Mouse (Mus musculus) liver, embryonic 13.5 days (tissue): Measurements from ENCODE around the gene Gm13288. TPM values are rescaled to one million over a fixed set of nuclear protein-coding genes. Genes with fewer than 3 reads are reported as not detected.
"Not testable (repeated sequence)": the region's sequence is repeated elsewhere in the genome, so short reads cannot be mapped to it uniquely, and the experiment has no call there.

ENCODE experiments used
- ATAC-seq: fragments of 200-750 bp; cut with Nextera tagmentation; 2 replicates; pipeline ENCODE4 v1.8.0; 2017; ENCODE audit warnings: low read depth, mild to moderate bottlenecking, moderate number of reproducible peaks, moderate library complexity
- DNase-seq: peaks from one replicate; pipeline ENCODE4 v3.0.0; 2022
- H3K27ac ChIP-seq: fragments of 300-500 bp; sonication (generic); 2 replicates; pipeline ENCODE4 v1.5.1; 2015; ENCODE audit warnings: moderate library complexity, mild to moderate bottlenecking, inconsistent platforms
- H3K27me3 ChIP-seq: fragments of 300-500 bp; sonication (generic); 2 replicates; pipeline ENCODE4 v1.6.1; 2015; ENCODE audit warnings: mild to moderate bottlenecking, inconsistent platforms
- H3K36me3 ChIP-seq: fragments of 300-500 bp; sonication (generic); 2 replicates; pipeline ENCODE4 v1.6.1; 2015; ENCODE audit warnings: mild to moderate bottlenecking, inconsistent platforms
- H3K4me1 ChIP-seq: fragments of 300-500 bp; sonication (generic); replicated peaks from 2 replicates; pipeline ENCODE4 v1.6.1; 2015; ENCODE audit warnings: inconsistent platforms
- H3K4me2 ChIP-seq: fragments of 300-500 bp; sonication (generic); 2 replicates; pipeline ENCODE4 v1.6.1; 2015; ENCODE audit warnings: inconsistent platforms, mild to moderate bottlenecking, moderate library complexity
- H3K4me3 ChIP-seq: fragments of 300-500 bp; sonication (generic); replicated peaks from 2 replicates; pipeline ENCODE4 v1.5.1; 2015; ENCODE audit warnings: mild to moderate bottlenecking, inconsistent platforms
- H3K9ac ChIP-seq: fragments of 300-500 bp; sonication (generic); 2 replicates; pipeline ENCODE4 v1.6.1; 2015; ENCODE audit warnings: mild to moderate bottlenecking, inconsistent platforms
- H3K9me3 ChIP-seq: fragments of 300-500 bp; sonication (generic); replicated peaks from 2 replicates; pipeline ENCODE4 v1.6.1; 2016; ENCODE audit warnings: inconsistent platforms
- WGBS: fragments of 180-500 bp; shearing (Covaris S2); methylation state at CpG from one replicate; pipeline ENCODE4 v1.1.7; 2015; ENCODE audit not compliant: insufficient replicate concordance; 5-methylcytosine and 5-hydroxymethylcytosine counted together
- polyA plus RNA-seq: library from polyadenylated mRNA; unstranded; fragments of >200 nt; fragmentation: Nextera tagmentation; extraction: Ambion mirVana; gene quantifications from 2 replicates; pipeline ENCODE4 v1.2.1, GENCODE M21; 2015

Gene Gm13288
- not detected in 2 replicates for polyA plus RNA-seq

DNA sequence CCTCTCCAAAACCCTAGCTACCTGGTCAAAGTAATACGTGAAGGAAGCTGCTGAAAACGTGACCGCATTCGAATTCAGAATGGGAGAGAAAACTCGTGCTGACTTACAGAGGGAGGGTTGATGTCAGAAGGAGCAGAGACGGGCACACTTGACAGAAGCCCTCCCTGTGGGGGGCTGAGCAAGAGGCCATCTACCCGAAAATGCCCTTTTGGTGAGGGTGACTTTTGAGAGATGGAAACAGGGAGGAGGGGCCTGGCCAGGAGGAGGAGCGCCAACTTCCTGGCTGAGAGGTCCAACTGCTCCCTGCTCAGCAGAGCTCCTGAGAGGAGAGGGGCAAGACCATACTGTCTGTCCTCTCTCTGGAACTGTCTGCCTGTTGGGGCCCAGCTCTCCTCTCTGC lies at the start of gene Gm13288:
Gm13288 (plus strand) TSS at position 301 of the 400 bp plus-strand sequence.
- WGBS, result no CpG with 5 or more reads among the region's 8 CpGs

DNA sequence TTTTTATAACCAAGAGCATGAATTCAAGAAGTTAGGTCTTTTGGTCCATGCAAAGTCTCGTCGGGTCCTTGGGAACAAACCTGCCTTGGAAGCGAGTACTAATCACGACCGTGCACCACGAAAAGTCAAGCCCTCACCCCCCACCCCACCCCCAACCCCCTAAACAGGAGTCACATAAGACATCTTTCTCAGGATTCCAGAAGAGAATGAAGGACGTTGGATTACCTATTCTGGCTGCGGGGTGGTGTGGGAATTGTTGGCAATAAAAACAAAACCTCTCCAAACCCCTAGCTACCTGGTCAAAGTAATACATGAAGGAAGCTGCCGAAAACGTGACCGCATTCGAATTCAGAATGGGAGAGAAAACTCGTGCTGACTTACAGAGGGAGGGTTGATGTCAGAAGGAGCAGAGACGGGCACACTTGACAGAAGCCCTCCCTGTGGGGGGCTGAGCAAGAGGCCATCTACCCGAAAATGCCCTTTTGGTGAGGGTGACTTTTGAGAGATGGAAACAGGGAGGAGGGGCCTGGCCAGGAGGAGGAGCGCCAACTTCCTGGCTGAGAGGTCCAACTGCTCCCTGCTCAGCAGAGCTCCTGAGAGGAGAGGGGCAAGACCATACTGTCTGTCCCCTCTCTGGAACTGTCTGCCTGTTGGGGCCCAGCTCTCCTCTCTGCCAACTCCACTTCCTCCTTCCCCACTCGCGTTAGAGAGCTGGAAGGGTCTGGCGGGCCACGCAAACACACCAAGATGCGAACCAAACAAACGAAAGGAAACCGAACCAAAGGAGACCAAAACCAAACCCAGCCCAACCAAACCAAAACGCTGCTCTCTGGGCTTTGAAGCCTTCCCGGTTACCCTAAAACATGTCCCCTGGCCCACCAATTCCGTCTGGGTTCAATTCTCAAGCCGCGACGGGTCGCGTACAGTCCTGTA lies 48.5 kb upstream of the Gm13288 start:
- WGBS, result 9% methylated on average over 29 of the region's 31 CpGs
- H3K9me3 ChIP-seq, H3K27me3 ChIP-seq, DNase-seq, ATAC-seq, H3K4me1 ChIP-seq, H3K36me3 ChIP-seq: not testable (repeated sequence)
- H3K4me3 ChIP-seq, result peak overlapping the region; percentile 65
- H3K4me2 ChIP-seq, result peak overlapping the region; percentile 73
- peak overlapping the region; percentile 84 for H3K27ac ChIP-seq
- H3K9ac ChIP-seq, result peak overlapping the region; percentile 68

More for the DNA sequence above, at the start of gene Gm13288:
- not testable (repeated sequence) for H3K9ac ChIP-seq, H3K4me3 ChIP-seq, DNase-seq, H3K27ac ChIP-seq, H3K36me3 ChIP-seq, H3K4me1 ChIP-seq, H3K9me3 ChIP-seq, ATAC-seq
- Histone ChIP-seq H3K27me3 (peaks cover 12% of the 10 kb centered on the region; the same call in 1 of the 2 replicates), H3K4me2 (peak within 1 kb of the TSS; percentile 42; the same call in 1 of the 2 replicates)

DNA sequence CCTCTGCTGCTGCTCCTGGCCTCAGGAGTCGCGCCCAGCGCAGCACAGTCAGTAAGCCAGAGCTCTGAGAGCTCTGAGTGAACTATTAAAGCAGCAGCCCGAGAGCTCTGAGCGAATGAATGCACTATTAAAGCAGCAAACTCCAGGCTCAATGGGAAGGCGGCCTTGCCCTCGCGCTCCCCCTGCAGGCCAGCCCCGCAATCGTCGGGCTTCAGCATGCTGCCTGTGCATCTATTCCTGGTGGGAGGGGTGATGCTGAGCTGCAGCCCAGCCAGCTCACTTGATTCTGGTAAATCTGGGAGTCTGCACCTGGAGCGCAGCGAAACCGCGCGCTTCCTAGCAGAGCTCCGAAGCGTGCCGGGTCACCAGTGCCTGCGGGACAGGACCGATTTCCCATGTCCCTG lies 47.7 kb upstream of the Gm13288 start:
- Histone ChIP-seq H3K4me3 (peak overlapping the region; percentile 65), H3K9ac (peak overlapping the region; percentile 68), H3K4me2 (peak overlapping the region; percentile 73), H3K27ac (peak overlapping the region; percentile 84)
- not testable (repeated sequence) for H3K36me3 ChIP-seq, H3K27me3 ChIP-seq, H3K4me1 ChIP-seq, H3K9me3 ChIP-seq, DNase-seq
- peak; percentile 100 for ATAC-seq
- WGBS, result under 1% methylated on average over 21 of the region's 21 CpGs

DNA sequence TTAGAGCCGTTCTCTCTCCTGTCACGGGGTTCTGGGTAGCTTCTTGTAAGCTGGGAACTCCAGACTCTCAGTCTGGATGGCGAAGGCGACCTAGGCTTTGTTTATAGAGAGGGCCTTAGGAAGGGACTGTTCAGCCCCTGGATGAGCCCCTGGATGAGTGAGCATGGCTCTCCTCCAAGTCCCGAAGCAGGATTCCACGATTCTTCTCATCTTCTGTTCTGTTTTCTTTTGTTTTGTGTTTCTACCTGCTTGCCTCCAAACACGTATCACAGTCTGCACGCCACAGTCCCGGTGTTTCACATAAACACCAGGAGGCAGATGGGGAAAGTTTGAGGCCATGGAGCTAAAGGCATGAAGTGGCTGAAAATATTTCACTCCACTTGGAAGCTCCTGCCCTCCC lies 46.6 kb upstream of the Gm13288 start:
- ATAC-seq, H3K27me3 ChIP-seq, H3K27ac ChIP-seq, H3K9me3 ChIP-seq, H3K4me3 ChIP-seq, H3K36me3 ChIP-seq, DNase-seq, H3K4me2 ChIP-seq, H3K4me1 ChIP-seq, H3K9ac ChIP-seq: not testable (repeated sequence)
- 74% methylated on average over 9 of the region's 9 CpGs for WGBS

DNA sequence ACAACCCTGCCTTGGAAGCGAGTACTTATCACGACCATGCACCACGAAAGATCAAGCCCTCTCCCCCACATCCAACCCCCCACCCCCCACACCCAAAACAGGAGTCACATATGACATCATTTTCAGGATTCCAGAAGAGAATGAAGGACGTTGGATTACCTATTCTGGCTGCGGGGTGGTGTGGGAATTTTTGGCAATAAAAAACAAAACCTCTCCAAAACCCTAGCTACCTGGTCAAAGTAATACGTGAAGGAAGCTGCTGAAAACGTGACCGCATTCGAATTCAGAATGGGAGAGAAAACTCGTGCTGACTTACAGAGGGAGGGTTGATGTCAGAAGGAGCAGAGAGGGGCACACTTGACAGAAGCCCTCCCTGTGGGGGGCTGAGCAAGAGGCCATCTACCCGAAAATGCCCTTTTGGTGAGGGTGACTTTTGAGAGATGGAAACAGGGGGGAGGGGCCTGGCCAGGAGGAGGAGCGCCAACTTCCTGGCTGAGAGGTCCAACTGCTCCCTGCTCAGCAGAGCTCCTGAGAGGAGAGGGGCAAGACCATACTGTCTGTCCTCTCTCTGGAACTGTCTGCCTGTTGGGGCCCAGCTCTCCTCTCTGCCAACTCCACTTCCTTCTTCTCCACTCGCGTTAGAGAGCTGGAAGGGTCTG lies 45.6 kb upstream of the Gm13288 start, which contains the start of gene Gm13283:
Gm13283 (plus strand) TSS at position 510 of the 659 bp plus-strand sequence.
- not testable (repeated sequence) for H3K36me3 ChIP-seq, H3K27me3 ChIP-seq, H3K4me1 ChIP-seq, ATAC-seq, H3K9me3 ChIP-seq
- peak within 1 kb of the TSS; percentile 59 for H3K4me2 ChIP-seq
- H3K27ac ChIP-seq, result peak within 1 kb of the TSS; percentile 23; the same call in 1 of the 2 replicates
- WGBS, result 13% methylated on average over 11 of the region's 14 CpGs
- peak; percentile 10 for DNase-seq
- H3K4me3 ChIP-seq, result peak within 1 kb of the TSS; percentile 43
- H3K9ac ChIP-seq, result 0 out of 2 replicates have a peak within 1 kb of the TSS, but pooled peaks have one; percentile 17

DNA sequence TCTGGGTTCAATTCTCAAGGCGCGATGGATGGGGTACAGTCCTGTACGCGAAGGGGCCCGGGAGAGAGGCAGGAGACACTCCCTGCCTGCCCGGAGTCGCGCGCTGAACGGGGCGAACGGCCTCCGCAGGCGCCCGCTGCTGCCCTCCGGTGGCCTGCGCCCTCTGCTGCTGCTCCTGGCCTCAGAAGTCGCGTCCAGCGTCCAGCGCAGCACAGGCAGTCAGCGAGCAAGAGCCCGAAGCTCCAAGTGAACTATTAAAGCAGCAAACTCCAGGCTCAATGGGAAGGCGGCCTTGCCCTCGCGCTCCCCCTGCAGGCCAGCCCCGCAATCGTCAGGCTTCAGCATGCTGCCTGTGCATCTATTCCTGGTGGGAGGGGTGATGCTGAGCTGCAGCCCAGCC lies 44.9 kb upstream of the Gm13288 start:
- H3K4me1 ChIP-seq, H3K9me3 ChIP-seq, ATAC-seq, H3K36me3 ChIP-seq, DNase-seq, H3K27me3 ChIP-seq: not testable (repeated sequence)
- WGBS, result under 1% methylated on average over 26 of the region's 28 CpGs
- Histone ChIP-seq H3K27ac (peak overlapping the region; percentile 23; the same call in 1 of the 2 replicates), H3K4me3 (peak overlapping the region; percentile 43), H3K9ac (0 out of 2 replicates have a peak overlapping the region, but pooled peaks have one; percentile 17), H3K4me2 (peak overlapping the region; percentile 59)

DNA sequence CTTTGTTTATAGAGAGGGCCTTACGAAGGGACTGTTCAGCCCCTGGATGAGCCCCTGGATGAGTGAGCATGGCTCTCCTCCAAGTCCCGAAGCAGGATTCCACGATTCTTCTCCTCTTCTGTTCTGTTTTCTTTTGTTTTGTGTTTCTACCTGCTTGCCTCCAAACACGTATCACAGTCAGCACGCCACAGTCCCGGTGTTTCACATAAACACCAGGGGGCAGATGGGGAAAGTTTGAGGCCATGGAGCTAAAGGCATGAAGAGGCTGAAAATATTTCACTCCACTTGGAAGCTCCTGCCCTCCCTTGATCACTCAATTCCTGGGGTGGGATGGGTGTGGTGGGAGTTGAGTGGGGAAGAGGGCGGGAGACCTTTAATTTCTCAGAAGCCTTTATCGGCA lies 43.6 kb upstream of the Gm13288 start:
- H3K9me3 ChIP-seq, DNase-seq, H3K27ac ChIP-seq, H3K4me1 ChIP-seq, H3K27me3 ChIP-seq, ATAC-seq, H3K36me3 ChIP-seq, H3K9ac ChIP-seq, H3K4me3 ChIP-seq, H3K4me2 ChIP-seq: not testable (repeated sequence)
- WGBS, result 57% methylated on average over 6 of the region's 8 CpGs

DNA sequence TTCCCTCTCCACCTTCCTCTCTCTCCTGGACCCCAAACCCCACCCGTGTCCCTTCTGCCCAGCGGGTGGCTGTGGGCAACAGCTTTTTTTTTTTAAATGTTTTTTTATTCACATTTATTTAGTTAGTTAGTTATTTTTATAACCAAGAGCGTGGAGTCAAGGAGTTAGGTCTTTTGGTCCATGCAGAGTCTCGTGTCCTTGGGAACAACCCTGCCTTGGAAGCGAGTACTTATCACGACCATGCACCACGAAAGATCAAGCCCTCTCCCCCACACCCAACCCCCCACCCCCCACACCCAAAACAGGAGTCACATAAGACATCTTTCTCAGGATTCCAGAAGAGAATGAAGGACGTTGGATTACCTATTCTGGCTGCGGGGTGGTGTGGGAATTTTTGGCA lies 43.0 kb upstream of the Gm13288 start:
- H3K27ac ChIP-seq, H3K36me3 ChIP-seq, H3K27me3 ChIP-seq, H3K9me3 ChIP-seq, DNase-seq, H3K9ac ChIP-seq, H3K4me3 ChIP-seq, H3K4me1 ChIP-seq, ATAC-seq: not testable (repeated sequence)
- WGBS, result 29% methylated on average over 9 of the region's 9 CpGs
- peak overlapping the region; percentile 53; the same call in 1 of the 2 replicates for H3K4me2 ChIP-seq

DNA sequence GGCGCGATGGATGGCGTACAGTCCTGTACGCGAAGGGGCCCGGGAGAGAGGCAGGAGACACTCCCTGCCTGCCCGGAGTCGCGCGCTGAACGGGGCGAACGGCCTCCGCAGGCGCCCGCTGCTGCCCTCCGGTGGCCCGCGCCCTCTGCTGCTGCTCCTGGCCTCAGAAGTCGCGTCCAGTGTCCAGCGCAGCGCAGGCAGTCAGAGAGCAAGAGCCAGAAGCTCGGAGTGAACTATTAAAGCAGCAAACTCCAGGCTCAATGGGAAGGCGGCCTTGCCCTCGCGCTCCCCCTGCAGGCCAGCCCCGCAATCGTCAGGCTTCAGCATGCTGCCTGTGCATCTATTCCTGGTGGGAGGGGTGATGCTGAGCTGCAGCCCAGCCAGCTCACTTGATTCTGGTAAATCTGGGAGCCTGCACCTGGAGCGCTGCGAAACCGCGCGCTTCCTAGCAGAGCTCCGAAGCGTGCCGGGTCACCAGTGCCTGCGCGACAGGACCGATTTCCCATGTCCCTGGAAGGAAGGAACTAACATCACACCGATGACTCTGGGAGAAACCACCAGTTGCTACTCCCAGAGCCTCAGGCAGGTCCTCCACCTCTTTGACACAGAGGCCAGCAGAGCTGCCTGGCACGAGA lies 41.8 kb upstream of the Gm13288 start:
- not testable (repeated sequence) for H3K4me1 ChIP-seq, H3K36me3 ChIP-seq, ATAC-seq, H3K27ac ChIP-seq, DNase-seq, H3K27me3 ChIP-seq, H3K9me3 ChIP-seq
- H3K4me3 ChIP-seq, result peak overlapping the region; percentile 50
- H3K4me2 ChIP-seq, result peak overlapping the region; percentile 64
- peak overlapping the region; percentile 52 for H3K9ac ChIP-seq
- 2% methylated on average over 41 of the region's 42 CpGs for WGBS

DNA sequence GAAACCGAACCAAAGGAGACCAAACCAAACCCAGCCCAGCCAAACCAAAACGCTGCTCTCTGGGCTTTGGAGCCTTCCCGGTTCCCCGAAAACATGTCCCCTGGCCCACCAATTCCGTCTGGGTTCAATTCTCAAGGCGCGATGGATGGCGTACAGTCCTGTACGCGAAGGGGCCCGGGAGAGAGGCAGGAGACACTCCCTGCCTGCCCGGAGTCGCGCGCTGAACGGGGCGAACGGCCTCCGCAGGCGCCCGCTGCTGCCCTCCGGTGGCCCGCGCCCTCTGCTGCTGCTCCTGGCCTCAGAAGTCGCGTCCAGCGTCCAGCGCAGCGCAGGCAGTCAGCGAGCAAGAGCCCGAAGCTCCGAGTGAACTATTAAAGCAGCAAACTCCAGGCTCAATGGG lies 31.8 kb upstream of the Gm13288 start, which contains the start of gene Gm13290:
Gm13290 (plus strand) TSS at position 301 of the 400 bp plus-strand sequence.
- H3K4me3 ChIP-seq, result not testable (repeated sequence)

DNA sequence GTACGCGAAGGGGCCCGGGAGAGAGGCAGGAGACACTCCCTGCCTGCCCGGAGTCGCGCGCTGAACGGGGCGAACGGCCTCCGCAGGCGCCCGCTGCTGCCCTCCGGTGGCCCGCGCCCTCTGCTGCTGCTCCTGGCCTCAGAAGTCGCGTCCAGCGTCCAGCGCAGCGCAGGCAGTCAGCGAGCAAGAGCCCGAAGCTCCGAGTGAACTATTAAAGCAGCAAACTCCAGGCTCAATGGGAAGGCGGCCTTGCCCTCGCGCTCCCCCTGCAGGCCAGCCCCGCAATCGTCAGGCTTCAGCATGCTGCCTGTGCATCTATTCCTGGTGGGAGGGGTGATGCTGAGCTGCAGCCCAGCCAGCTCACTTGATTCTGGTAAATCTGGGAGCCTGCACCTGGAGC lies 28.7 kb upstream of the Gm13288 start, which contains the start of gene Gm13289:
Gm13289 (plus strand) TSS at position 301 of the 400 bp plus-strand sequence.
- H3K4me2 ChIP-seq, DNase-seq, H3K9ac ChIP-seq, ATAC-seq, H3K4me1 ChIP-seq, H3K4me3 ChIP-seq, H3K27me3 ChIP-seq, H3K36me3 ChIP-seq, H3K27ac ChIP-seq, H3K9me3 ChIP-seq: not testable (repeated sequence)
- WGBS, result no CpG with 5 or more reads among the region's 29 CpGs

More for the DNA sequence above, 31.8 kb upstream of the Gm13288 start, which contains the start of gene Gm13290:
- DNase-seq, H3K27me3 ChIP-seq, ATAC-seq, H3K9me3 ChIP-seq, H3K27ac ChIP-seq, H3K36me3 ChIP-seq, H3K4me2 ChIP-seq, H3K9ac ChIP-seq, H3K4me1 ChIP-seq: not testable (repeated sequence)
- WGBS, result no CpG with 5 or more reads among the region's 32 CpGs
